Mouse (Mus musculus): ENCODE data around the gene Col1a2. TPM values are rescaled to one million over a fixed set of nuclear protein-coding genes. Genes with fewer than 3 reads are reported as not detected.

Col1a2 gene
- polyA plus RNA-seq, 1 experiment from 2014 or later: 142 TPM

GRCm38 (mm10) chr6:4493666-4494065, 10.9 kb upstream of the Col1a2 start:
- 79% methylated on average over 2 of the region's 2 CpGs for WGBS
- Histone ChIP-seq H3K4me1 (replicated peaks) (peaks cover 12% of the 10 kb centered on the region), H3K9ac (no peak overlapping the region), H3K36me3 (no peaks in the 10 kb centered on the region), H3K27me3 (no peaks in the 10 kb centered on the region), H3K4me3 (no peak overlapping the region), H3K27ac (no peak overlapping the region), H3K9me3 (no peaks in the 10 kb centered on the region), H3K4me2 (no peak overlapping the region)
- no peak for ATAC-seq (ENCODE audit: low FRiP score)

- no peak for ATAC-seq (ENCODE audit: low FRiP score)
- H3K4me3 ChIP-seq: no peak overlapping the region
- no peak overlapping the region for H3K27ac ChIP-seq
- no peaks in the 10 kb centered on the region for H3K36me3 ChIP-seq
- H3K4me1 ChIP-seq (replicated peaks): no peaks in the 10 kb centered on the region
- no peaks in the 10 kb centered on the region for H3K27me3 ChIP-seq
- no peak overlapping the region for H3K4me2 ChIP-seq
- WGBS: 90% methylated on average over 1 of the region's 1 CpGs
- H3K9ac ChIP-seq: no peak overlapping the region
- no peaks in the 10 kb centered on the region for H3K9me3 ChIP-seq
Measured at GRCm38 (mm10) chr6:4496428-4496827, 8.2 kb upstream of the Col1a2 start.

GRCm38 (mm10) chr6:4503106-4503505, 1.5 kb upstream of the Col1a2 start:
- WGBS: 9% methylated on average over 1 of the region's 1 CpGs
- no peak overlapping the region for H3K4me3 ChIP-seq
- no peaks in the 10 kb centered on the region for H3K9me3 ChIP-seq

GRCm38 (mm10) chr6:4505158-4505997, 764 bp downstream of the Col1a2 start:
- Histone ChIP-seq H3K36me3 (no peaks in the 10 kb centered on the region), H3K27ac (no peak overlapping the region), H3K9me3 (no peaks in the 10 kb centered on the region), H3K9ac (peak overlapping the region; percentile 39; the same call in 1 of the 2 replicates), H3K4me2 (peak overlapping the region; percentile 67), H3K27me3 (peaks cover 16% of the 10 kb centered on the region), H3K4me3 (peak overlapping the region; percentile 35), H3K4me1 (replicated peaks) (peaks cover 13% of the 10 kb centered on the region)
- WGBS: under 1% methylated on average over 31 of the region's 31 CpGs
- peak; percentile 80 for ATAC-seq (ENCODE audit: low FRiP score)

More at GRCm38 (mm10) chr6:4503106-4503505, 1.5 kb upstream of the Col1a2 start:
- H3K27ac ChIP-seq: no peak overlapping the region
- no peak overlapping the region for H3K4me2 ChIP-seq
- peaks cover 13% of the 10 kb centered on the region for H3K4me1 ChIP-seq (replicated peaks)
- no peak overlapping the region for H3K9ac ChIP-seq
- peaks cover 16% of the 10 kb centered on the region for H3K27me3 ChIP-seq
- no peak for ATAC-seq (ENCODE audit: low FRiP score)
- H3K36me3 ChIP-seq: no peaks in the 10 kb centered on the region

- 4% methylated on average over 11 of the region's 11 CpGs for WGBS
- Histone ChIP-seq H3K4me1 (replicated peaks) (peaks cover 13% of the 10 kb centered on the region), H3K27ac (no peak overlapping the region), H3K4me2 (peak overlapping the region; percentile 67), H3K4me3 (peak overlapping the region; percentile 35), H3K27me3 (peaks cover 16% of the 10 kb centered on the region), H3K9ac (no peak overlapping the region), H3K36me3 (no peaks in the 10 kb centered on the region), H3K9me3 (no peaks in the 10 kb centered on the region)
- no peak for ATAC-seq (ENCODE audit: low FRiP score)
Measured at GRCm38 (mm10) chr6:4506106-4506505, 1.5 kb downstream of the Col1a2 start.

- H3K27me3 ChIP-seq: peaks cover 16% of the 10 kb centered on the region
- H3K4me3 ChIP-seq: no peak overlapping the region
- 0 out of 2 replicates have a peak overlapping the region, but pooled peaks have one; percentile 67 for H3K4me2 ChIP-seq
- no peak overlapping the region for H3K9ac ChIP-seq
- H3K36me3 ChIP-seq: no peaks in the 10 kb centered on the region
- peaks cover 13% of the 10 kb centered on the region for H3K4me1 ChIP-seq (replicated peaks)
- no peak overlapping the region for H3K27ac ChIP-seq
- WGBS: 79% methylated on average over 5 of the region's 5 CpGs
- no peak for ATAC-seq (ENCODE audit: low FRiP score)
- H3K9me3 ChIP-seq: no peaks in the 10 kb centered on the region
Measured at GRCm38 (mm10) chr6:4506791-4507190, 2.2 kb downstream of the Col1a2 start.

GRCm38 (mm10) chr6:4507323-4507722, 2.7 kb downstream of the Col1a2 start:
- no peak overlapping the region for H3K4me2 ChIP-seq
- H3K4me3 ChIP-seq: no peak overlapping the region
- no peak for ATAC-seq (ENCODE audit: low FRiP score)
- 90% methylated on average over 1 of the region's 1 CpGs for WGBS
- no peak overlapping the region for H3K27ac ChIP-seq
- peaks cover 16% of the 10 kb centered on the region for H3K27me3 ChIP-seq
- H3K4me1 ChIP-seq (replicated peaks): peaks cover 13% of the 10 kb centered on the region
- H3K9ac ChIP-seq: no peak overlapping the region
- no peaks in the 10 kb centered on the region for H3K36me3 ChIP-seq
- H3K9me3 ChIP-seq: no peaks in the 10 kb centered on the region

- Histone ChIP-seq H3K4me1 (replicated peaks) (peaks cover 13% of the 10 kb centered on the region), H3K27me3 (peaks cover 13% of the 10 kb centered on the region), H3K27ac (no peak overlapping the region), H3K9ac (no peak overlapping the region), H3K4me3 (no peak overlapping the region), H3K9me3 (no peaks in the 10 kb centered on the region), H3K36me3 (no peaks in the 10 kb centered on the region), H3K4me2 (no peak overlapping the region)
- WGBS: 85% methylated on average over 4 of the region's 4 CpGs
- no peak for ATAC-seq (ENCODE audit: low FRiP score)
Measured at GRCm38 (mm10) chr6:4508279-4508678, 3.7 kb downstream of the Col1a2 start.

- Histone ChIP-seq H3K9me3 (no peaks in the 10 kb centered on the region), H3K27ac (no peak overlapping the region), H3K27me3 (peaks cover 10% of the 10 kb centered on the region), H3K4me1 (replicated peaks) (peaks cover 12% of the 10 kb centered on the region), H3K9ac (no peak overlapping the region), H3K4me2 (no peak overlapping the region), H3K36me3 (no peaks in the 10 kb centered on the region), H3K4me3 (no peak overlapping the region)
- WGBS: 65% methylated on average over 4 of the region's 4 CpGs
- no peak for ATAC-seq (ENCODE audit: low FRiP score)
Measured at GRCm38 (mm10) chr6:4509395-4509794, 4.8 kb downstream of the Col1a2 start.

GRCm38 (mm10) chr6:4514671-4515070, 10.1 kb downstream of the Col1a2 start:
- Histone ChIP-seq H3K4me2 (no peak overlapping the region), H3K4me1 (replicated peaks) (no peaks in the 10 kb centered on the region), H3K9me3 (no peaks in the 10 kb centered on the region), H3K27me3 (no peaks in the 10 kb centered on the region), H3K9ac (no peak overlapping the region), H3K4me3 (no peak overlapping the region), H3K27ac (no peak overlapping the region), H3K36me3 (no peaks in the 10 kb centered on the region)
- ATAC-seq (ENCODE audit: low FRiP score): no peak
- WGBS: 87% methylated on average over 2 of the region's 2 CpGs

- no peak overlapping the region for H3K27ac ChIP-seq
- ATAC-seq (ENCODE audit: low FRiP score): no peak
- no peaks in the 10 kb centered on the region for H3K27me3 ChIP-seq
- no peak overlapping the region for H3K4me2 ChIP-seq
- H3K4me1 ChIP-seq (replicated peaks): no peaks in the 10 kb centered on the region
- H3K4me3 ChIP-seq: no peak overlapping the region
- 88% methylated on average over 3 of the region's 3 CpGs for WGBS
- no peaks in the 10 kb centered on the region for H3K36me3 ChIP-seq
- H3K9ac ChIP-seq: no peak overlapping the region
- no peaks in the 10 kb centered on the region for H3K9me3 ChIP-seq
Measured at GRCm38 (mm10) chr6:4521031-4521430, 16.4 kb downstream of the Col1a2 start.

- Histone ChIP-seq H3K9ac (no peak overlapping the region), H3K4me2 (no peak overlapping the region), H3K4me1 (replicated peaks) (0 out of 2 replicates have a peak, but pooled peaks cover 6% of the 10 kb centered on the region), H3K9me3 (no peaks in the 10 kb centered on the region), H3K27ac (no peak overlapping the region), H3K4me3 (no peak overlapping the region), H3K36me3 (no peaks in the 10 kb centered on the region), H3K27me3 (no peaks in the 10 kb centered on the region)
- ATAC-seq (ENCODE audit: low FRiP score): peak; percentile 17; the same call in 1 of the 2 replicates
- 63% methylated on average over 7 of the region's 7 CpGs for WGBS
Measured at GRCm38 (mm10) chr6:4528439-4528838, 23.8 kb downstream of the Col1a2 start.

- ATAC-seq (ENCODE audit: low FRiP score): no peak
- Histone ChIP-seq H3K9ac (no peak overlapping the region), H3K4me2 (no peak overlapping the region), H3K4me3 (no peak overlapping the region), H3K27ac (no peak overlapping the region), H3K9me3 (no peaks in the 10 kb centered on the region), H3K36me3 (no peaks in the 10 kb centered on the region), H3K27me3 (no peaks in the 10 kb centered on the region), H3K4me1 (replicated peaks) (0 out of 2 replicates have a peak, but pooled peaks cover 6% of the 10 kb centered on the region)
- WGBS: 88% methylated on average over 4 of the region's 4 CpGs
Measured at GRCm38 (mm10) chr6:4530986-4531385, 26.4 kb downstream of the Col1a2 start.

Data from hindbrain, embryonic 13.5 days (tissue).